ENCODE assay signal across 23 mouse cellular contexts in the genomic region with DNA sequence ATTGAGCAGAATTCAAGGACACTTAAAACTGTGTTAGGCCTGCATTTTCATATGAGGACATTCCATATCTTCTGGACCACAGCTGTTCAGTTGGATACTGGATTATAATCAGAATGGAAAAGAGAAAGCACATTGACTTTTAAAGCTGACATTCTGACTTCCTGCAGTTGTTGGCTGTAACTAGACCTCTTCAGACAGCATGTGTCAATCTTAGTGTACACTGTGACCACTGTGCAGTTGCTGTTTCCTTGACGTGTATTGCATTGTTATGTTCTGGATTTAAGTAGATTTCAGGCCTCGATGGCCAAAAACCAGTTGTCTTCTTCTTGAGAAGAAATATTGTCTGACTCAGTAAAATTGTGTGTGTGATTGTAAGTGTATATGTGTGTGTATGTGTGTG. TPM values are rescaled to one million over a fixed set of nuclear protein-coding genes. Genes with fewer than 3 reads are reported as not detected.
DNase-seq lines count a peak whose midpoint lies in the region; ATAC-seq and TF ChIP-seq lines count a peak whose summit lies in the region.
"Had no signal": no experiment of that assay in that cellular context is flagged by ENCODE, and none has a peak within 500 bp of the region (broad histone marks: within the 10 kb centered on the region; RNA-seq: fewer than 3 reads in every experiment).

No protein-coding gene starts in this region.

- H3K4me2 ChIP-seq in embryonic facial prominence, embryonic 14.5 days (ENCODE audit: low read depth, low read length), result no peak overlapping the region
- H3K4me2 ChIP-seq in limb, embryonic 14.5 days (replicated peaks; ENCODE audit: low read depth, low read length, severe bottlenecking), result no peak overlapping the region
- H3K4me2 ChIP-seq in myocyte (ENCODE audit: low read depth), result no peak overlapping the region

- no peak overlapping the region for H3K9ac ChIP-seq in embryonic facial prominence, embryonic 14.5 days (ENCODE audit: low read depth, low read length)
- H3K9ac ChIP-seq in limb, embryonic 14.5 days (ENCODE audit: low read depth, low read length, severe bottlenecking), result no peak overlapping the region

- no peak overlapping the region for H3K27ac ChIP-seq in embryonic facial prominence, embryonic 14.5 days (replicated peaks; ENCODE audit: low read depth, low read length)
- H3K27ac ChIP-seq in embryonic facial prominence, embryonic 10.5 days (replicated peaks), result no peak overlapping the region
- no peak overlapping the region for H3K27ac ChIP-seq in limb, embryonic 14.5 days (replicated peaks; ENCODE audit: low read depth, low read length)
- H3K27ac ChIP-seq in limb, embryonic 10.5 days, result no peak overlapping the region
- no peak overlapping the region for H3K27ac ChIP-seq in cerebellum, adult 2 months (ENCODE audit: insufficient read depth, low read length)

- intact Hi-C loops in heart, postnatal 14 days (cut with DNase I), result no loop called here

- no peak for TF ChIP-seq CTCF in cerebellum, adult 2 months (IDR thresholded peaks at IDR 0.05; ENCODE audit: borderline replicate concordance, insufficient read depth, low read depth, low read length)

- peak; percentile 50 for DNase-seq in embryonic facial prominence, embryonic 14.5 days (ENCODE audit: low spot score)
- DNase-seq in embryonic facial prominence, embryonic 10.5 days (ENCODE audit: low spot score), result no peak
- peak; percentile 23 for DNase-seq in heart, adult 11 months
- DNase-seq in heart, postnatal 14 days, result no peak
- no peak for DNase-seq in limb, embryonic 14.5 days (ENCODE audit: low spot score)
- no peak for DNase-seq in limb, embryonic 10.5 days (ENCODE audit: low spot score)
- DNase-seq in cerebellum, adult 2 months, result no peak
- DNase-seq: adrenal gland, adult 2 months; adrenal gland, adult 8-10 months; adrenal gland, postnatal 10 days; adrenal gland, postnatal 14 days; adrenal gland, postnatal 25 days; adrenal gland, postnatal 36 days; B cell, adult 2 months; cerebellum, adult 11 months; cerebellum, adult 11-12 months had no signal

- H3K79me2 ChIP-seq in myocyte (ENCODE audit: control insufficient read depth, insufficient read depth), result no peaks in the 10 kb centered on the region

- H3K4me3 ChIP-seq in embryonic facial prominence, embryonic 14.5 days (ENCODE audit: low read depth, low read length), result no peak overlapping the region
- H3K4me3 ChIP-seq in embryonic facial prominence, embryonic 10.5 days, result no peak overlapping the region
- H3K4me3 ChIP-seq in limb, embryonic 14.5 days (replicated peaks; ENCODE audit: low read length), result no peak overlapping the region
- no peak overlapping the region for H3K4me3 ChIP-seq in limb, embryonic 10.5 days
- no peak overlapping the region for H3K4me3 ChIP-seq in myocyte
- H3K4me3 ChIP-seq in cerebellum, adult 2 months (replicated peaks; ENCODE audit: insufficient read depth, low read depth, low read length), result no peak overlapping the region

- TF ChIP-seq POLR2A in limb, embryonic 14.5 days (IDR thresholded peaks at IDR 0.05; ENCODE audit: borderline replicate concordance, extremely low read depth, insufficient read depth, insufficient read length), result no peak
- TF ChIP-seq POLR2A in myocyte (IDR thresholded peaks at IDR 0.05; ENCODE audit: insufficient read length, low read depth), result no peak
- no peak for TF ChIP-seq POLR2A in cerebellum, adult 2 months (IDR thresholded peaks at IDR 0.05; ENCODE audit: borderline replicate concordance, insufficient read depth, low read length)

- no peak overlapping the region for H3ac ChIP-seq in myocyte (ENCODE audit: control insufficient read depth, insufficient read length)

- WGBS in embryonic facial prominence, embryonic 14.5 days, result 78% methylated on average over 2 of the region's 2 CpGs
- 88% methylated on average over 2 of the region's 2 CpGs for WGBS in embryonic facial prominence, embryonic 10.5 days
- WGBS in limb, embryonic 14.5 days, result 83% methylated on average over 2 of the region's 2 CpGs
- 93% methylated on average over 2 of the region's 2 CpGs for WGBS in limb, embryonic 10.5 days
- 75% methylated on average over 2 of the region's 2 CpGs for WGBS in cerebellum, adult 2 months

- no peak for ATAC-seq in embryonic facial prominence, embryonic 14.5 days (ENCODE audit: low read depth)
- ATAC-seq in limb, embryonic 14.5 days (ENCODE audit: low FRiP score, low read depth), result peak; percentile 53; the same call in 1 of the 2 replicates
- ATAC-seq: activated CD4-positive, CD25-positive, alpha-beta regulatory T cell, adult 4 months; CD4-positive, CD25-positive, alpha-beta regulatory T cell, adult 4 months; Patski had no signal

- no peaks in the 10 kb centered on the region for H3K36me3 ChIP-seq in embryonic facial prominence, embryonic 14.5 days (ENCODE audit: control insufficient read depth, insufficient read depth, low read length)
- H3K36me3 ChIP-seq in embryonic facial prominence, embryonic 10.5 days (replicated peaks), result peaks cover 13% of the 10 kb centered on the region
- H3K36me3 ChIP-seq in limb, embryonic 14.5 days (ENCODE audit: control insufficient read depth, insufficient read depth, low read length), result no peaks in the 10 kb centered on the region
- H3K36me3 ChIP-seq in limb, embryonic 10.5 days, result peaks cover 10% of the 10 kb centered on the region
- H3K36me3 ChIP-seq in myocyte (ENCODE audit: control insufficient read depth, insufficient read depth), result peaks cover 3% of the 10 kb centered on the region
- H3K36me3 ChIP-seq: G1E had no signal

- H3K27me3 ChIP-seq in embryonic facial prominence, embryonic 14.5 days (replicated peaks; ENCODE audit: control insufficient read depth, insufficient read depth, low read length), result no peaks in the 10 kb centered on the region
- H3K27me3 ChIP-seq in embryonic facial prominence, embryonic 10.5 days (replicated peaks; ENCODE audit: low read depth, poor library complexity, severe bottlenecking), result no peaks in the 10 kb centered on the region
- no peaks in the 10 kb centered on the region for H3K27me3 ChIP-seq in limb, embryonic 14.5 days (ENCODE audit: control insufficient read depth, insufficient read depth, low read length)
- no peaks in the 10 kb centered on the region for H3K27me3 ChIP-seq in limb, embryonic 10.5 days (ENCODE audit: low read depth, poor library complexity, severe bottlenecking)
- H3K27me3 ChIP-seq in myocyte (ENCODE audit: control insufficient read depth, insufficient read depth, insufficient read length), result no peaks in the 10 kb centered on the region
- no peaks in the 10 kb centered on the region for H3K27me3 ChIP-seq in cerebellum, adult 2 months (ENCODE audit: control insufficient read depth, insufficient read depth, low read length)
- H3K27me3 ChIP-seq: CH12.LX had no signal

- no peaks in the 10 kb centered on the region for H3K9me3 ChIP-seq in embryonic facial prominence, embryonic 14.5 days (ENCODE audit: control insufficient read depth, low read length)
- H3K9me3 ChIP-seq in embryonic facial prominence, embryonic 10.5 days, result no peaks in the 10 kb centered on the region
- no peaks in the 10 kb centered on the region for H3K9me3 ChIP-seq in limb, embryonic 14.5 days (ENCODE audit: control insufficient read depth, low read length)
- H3K9me3 ChIP-seq in limb, embryonic 10.5 days (replicated peaks), result no peaks in the 10 kb centered on the region
- H3K9me3 ChIP-seq: G1E had no signal

- no peaks in the 10 kb centered on the region for H3K4me1 ChIP-seq in embryonic facial prominence, embryonic 14.5 days (ENCODE audit: control insufficient read depth, insufficient read depth, low read length)
- peaks cover 6% of the 10 kb centered on the region for H3K4me1 ChIP-seq in embryonic facial prominence, embryonic 10.5 days
- H3K4me1 ChIP-seq in limb, embryonic 14.5 days (ENCODE audit: control insufficient read depth, insufficient read depth, low read length), result no peaks in the 10 kb centered on the region
- no peaks in the 10 kb centered on the region for H3K4me1 ChIP-seq in limb, embryonic 10.5 days
- peaks cover 11% of the 10 kb centered on the region for H3K4me1 ChIP-seq in cerebellum, adult 2 months (ENCODE audit: control insufficient read depth, insufficient read depth, low read length)

TF ChIP-seq in myocyte, 11 proteins besides CTCF, POLR2A, EP300 and RAD21:
- no peak for TF ChIP-seq POLR2AphosphoS2 (IDR thresholded peaks at IDR 0.05; ENCODE audit: insufficient read length, low read depth)
- no peak for TF ChIP-seq E2F4 (IDR thresholded peaks at IDR 0.05; ENCODE audit: insufficient read depth)
- peak in 2 of 3 experiments; percentile 71 to 74 for TF ChIP-seq MYOD1 (IDR thresholded peaks at IDR 0.05; ENCODE audit: control insufficient read depth in 1 of 3, insufficient read length in 2 of 3, low read depth in 2 of 3)
- TF ChIP-seq REST (IDR thresholded peaks at IDR 0.05; ENCODE audit: insufficient read depth, insufficient read length), result no peak
- TF ChIP-seq TCF3 (IDR thresholded peaks at IDR 0.05; ENCODE audit: insufficient read length, low read depth), result peak; percentile 28
- TF ChIP-seq SRF (IDR thresholded peaks at IDR 0.05; ENCODE audit: control insufficient read depth, insufficient read length, low read depth), result no peak
- TF ChIP-seq MYOG (IDR thresholded peaks at IDR 0.05; ENCODE audit: control insufficient read depth in 1 of 3, insufficient read depth in 1 of 3, insufficient read length in 2 of 3, low read depth in 2 of 3), result no peak
- TF ChIP-seq USF1 (IDR thresholded peaks at IDR 0.05; ENCODE audit: low read depth), result no peak
- TF ChIP-seq MAX (IDR thresholded peaks at IDR 0.05; ENCODE audit: low read depth), result no peak
- no peak for TF ChIP-seq CEBPB (IDR thresholded peaks at IDR 0.05; ENCODE audit: insufficient read depth, poor library complexity, severe bottlenecking)
- no peak for TF ChIP-seq TCF12 (IDR thresholded peaks at IDR 0.05; ENCODE audit: insufficient read depth, poor library complexity, severe bottlenecking)

RNA-seq across cellular contexts. Expression of a gene that starts 21.3 kb away (rescaled TPM):
- polyA plus RNA-seq in embryonic facial prominence, embryonic 14.5 days (2014; fragmentation: Nextera tagmentation; extraction: Ambion mirVana), result 6.4 and 7.9 TPM in 2 replicates
- 2.9 and 3.8 TPM in 2 replicates for polyA plus RNA-seq in embryonic facial prominence, embryonic 10.5 days (2016; fragmentation: Nextera tagmentation; extraction: Ambion mirVana)
- total RNA-seq in heart, postnatal 14 days (2021), result under 1 TPM; 0.07 to 0.22 TPM
- polyA plus RNA-seq in limb, embryonic 14.5 days (2012; rRNA removed), result 5.3 and 5.7 TPM in 2 replicates
- 3.4 and 4.2 TPM in 2 replicates for polyA plus RNA-seq in limb, embryonic 14.5 days (2014; fragmentation: Nextera tagmentation; extraction: Ambion mirVana)
- polyA plus RNA-seq in limb, embryonic 10.5 days (2016; fragmentation: Nextera tagmentation; extraction: Ambion mirVana), result 2.2 and 2.8 TPM in 2 replicates
- 1.9 TPM for polyA plus RNA-seq in myocyte (2012; fragmentation: generic; extraction: Trizol)
- 137 and 155 TPM in 2 replicates for polyA plus RNA-seq in cerebellum, adult 2 months (2012; rRNA removed)
- total RNA-seq: CH12.LX, MEL had no signal
- polyA plus RNA-seq: activated CD4-positive, CD25-positive, alpha-beta regulatory T cell, adult 4 months; CD4-positive, CD25-positive, alpha-beta regulatory T cell, adult 4 months; G1E; Patski had no signal

Comparison
In these comparisons a context has a peak if more than half of its experiments do, and no peak if none do; other contexts are left out.
1. DNase-seq: peak in embryonic facial prominence, embryonic 14.5 days (single experiment) and heart, adult 11 months (single experiment); none in embryonic facial prominence, embryonic 10.5 days (single experiment), heart, postnatal 14 days (0 of 2), limb, embryonic 14.5 days (single experiment), limb, embryonic 10.5 days (single experiment) and cerebellum, adult 2 months (0 of 2).
2. RNA of a gene that starts 21.3 kb away (polyA plus RNA-seq): 137 to 155 TPM in cerebellum, adult 2 months; 6.4 to 7.9 TPM in embryonic facial prominence, embryonic 14.5 days, 3.4 to 5.7 TPM in limb, embryonic 14.5 days, 2.9 to 3.8 TPM in embryonic facial prominence, embryonic 10.5 days, 2.2 to 2.8 TPM in limb, embryonic 10.5 days and 1.9 TPM in myocyte (single experiment); every median in the first group is over 10 times any median in the second.